Mouse (Mus musculus): ENCODE results near the gene Arhgef7.

DNA sequence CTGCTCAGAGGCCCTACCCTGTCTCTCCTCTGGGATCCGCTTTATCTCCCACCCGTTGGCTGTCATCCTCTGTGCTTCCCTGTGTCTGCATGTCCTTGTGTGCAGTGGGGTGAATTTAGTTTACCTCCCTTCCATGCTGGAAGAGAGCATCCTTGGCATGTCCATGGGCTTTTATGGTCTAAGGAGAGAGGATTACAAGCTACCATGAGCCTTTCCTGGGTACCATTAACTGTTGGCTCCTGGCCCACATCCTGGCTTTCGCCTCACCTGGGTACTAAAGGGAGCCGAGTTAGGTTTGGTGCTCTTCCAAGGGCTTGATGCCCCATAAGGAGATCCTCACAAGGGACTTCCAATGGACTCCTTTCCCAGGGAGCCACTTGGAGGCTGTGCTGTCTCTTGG is 53.1 kb downstream of the Arhgef7 start:
- TF ChIP-seq CTCF (IDR thresholded peaks at IDR 0.05; ENCODE audit: insufficient read depth, low read depth, low read length) = no peak
- no peak for TF ChIP-seq POLR2A (IDR thresholded peaks at IDR 0.05; ENCODE audit: insufficient read depth, low read depth, low read length)

Measured in olfactory bulb, adult 2 months (tissue).